Comparison of ENCODE assay signal across 11 mouse cellular contexts in genomic region chr5:139581308-139581868, GRCm38 (mm10). TPM values are rescaled to one million over a fixed set of nuclear protein-coding genes. Genes with fewer than 3 reads are reported as not detected.
DNase-seq lines count a peak whose midpoint lies in the region; ATAC-seq and TF ChIP-seq lines count a peak whose summit lies in the region.
"Had no signal": no experiment of that assay in that cellular context is flagged by ENCODE, and none has a peak within 500 bp of the region (broad histone marks: within the 10 kb centered on the region; RNA-seq: fewer than 3 reads in every experiment).

No protein-coding gene starts in this region.

- no peak overlapping the region for H3K4me3 ChIP-seq in forebrain, postnatal 0 days (ENCODE audit: low read depth, low read length)
- H3K4me3 ChIP-seq in midbrain, embryonic 14.5 days (replicated peaks; ENCODE audit: low read depth, low read length): no peak overlapping the region
- H3K4me3 ChIP-seq in heart, embryonic 12.5 days: no peak overlapping the region
- H3K4me3 ChIP-seq: gastrocnemius, adult 2 months had no signal

- H3K27ac ChIP-seq in forebrain, postnatal 0 days (ENCODE audit: low read depth, low read length): no peak overlapping the region
- H3K27ac ChIP-seq in midbrain, embryonic 14.5 days (replicated peaks; ENCODE audit: low read depth, low read length): peak overlapping the region; percentile 60; the same call in 1 of the 2 replicates
- no peak overlapping the region for H3K27ac ChIP-seq in heart, embryonic 12.5 days (ENCODE audit: poor library complexity, severe bottlenecking)
- H3K27ac ChIP-seq: gastrocnemius, adult 2 months had no signal

- H3K27me3 ChIP-seq in Patski: peaks cover 36% of the 10 kb centered on the region
- H3K27me3 ChIP-seq in forebrain, postnatal 0 days (ENCODE audit: insufficient read depth, low read length): peaks cover 50% of the 10 kb centered on the region
- peaks cover 28% of the 10 kb centered on the region; the same call in 1 of the 2 replicates for H3K27me3 ChIP-seq in midbrain, embryonic 14.5 days (ENCODE audit: control insufficient read depth, insufficient read depth, low read length)
- H3K27me3 ChIP-seq in heart, embryonic 12.5 days (replicated peaks): peaks cover 84% of the 10 kb centered on the region

- no peaks in the 10 kb centered on the region for H3K36me3 ChIP-seq in forebrain, postnatal 0 days (ENCODE audit: insufficient read depth)
- no peaks in the 10 kb centered on the region for H3K36me3 ChIP-seq in midbrain, embryonic 14.5 days (ENCODE audit: control insufficient read depth, insufficient read depth, low read length)
- H3K36me3 ChIP-seq in heart, embryonic 12.5 days: no peaks in the 10 kb centered on the region

- CTCF ChIA-PET in Patski (lab: Charles Lee): no interaction called here

- H3K9me3 ChIP-seq in forebrain, postnatal 0 days (ENCODE audit: low read length): no peaks in the 10 kb centered on the region
- 0 out of 2 replicates have a peak, but pooled peaks cover 4% of the 10 kb centered on the region for H3K9me3 ChIP-seq in midbrain, embryonic 14.5 days (ENCODE audit: control insufficient read depth, low read length)
- peaks cover 12% of the 10 kb centered on the region for H3K9me3 ChIP-seq in heart, embryonic 12.5 days (replicated peaks)

- H3K4me2 ChIP-seq in forebrain, postnatal 0 days (ENCODE audit: low read depth): no peak overlapping the region
- peak overlapping the region; percentile 8; the same call in 1 of the 2 replicates for H3K4me2 ChIP-seq in midbrain, embryonic 14.5 days (ENCODE audit: low read length)
- no peak overlapping the region for H3K4me2 ChIP-seq in heart, embryonic 12.5 days

- peak; percentile 27 for ATAC-seq in Patski
- ATAC-seq in forebrain, postnatal 0 days: peak; percentile 69
- peak; percentile 57; the same call in 1 of the 2 replicates for ATAC-seq in midbrain, embryonic 14.5 days (ENCODE audit: low FRiP score, low TSS enrichment)
- no peak for ATAC-seq in CD4-positive, CD25-positive, alpha-beta regulatory T cell, adult 4 months
- no peak for ATAC-seq in heart, embryonic 12.5 days (ENCODE audit: insufficient number of reproducible peaks, low FRiP score)
- ATAC-seq: liver, postnatal 0 days had no signal

- POLR2A ChIA-PET in Patski (lab: Charles Lee): no interaction called here

- no peak overlapping the region for H3K9ac ChIP-seq in forebrain, postnatal 0 days
- H3K9ac ChIP-seq in midbrain, embryonic 14.5 days (replicated peaks; ENCODE audit: low read length): peak overlapping the region; percentile 21; the same call in 1 of the 2 replicates
- no peak overlapping the region for H3K9ac ChIP-seq in heart, embryonic 12.5 days
- H3K9ac ChIP-seq: liver, postnatal 0 days had no signal

- DNase-seq in Muller cell, postnatal 12 days (ENCODE audit: inconsistent ontology term): peak; percentile 43
- no peak for DNase-seq in Patski (ENCODE audit: low read depth, low spot score)
- DNase-seq in forebrain, postnatal 0 days: peak; percentile 39
- DNase-seq in midbrain, embryonic 14.5 days: peak; percentile 70
- no peak for DNase-seq in layer of hippocampus, postnatal 14 days (ENCODE audit: low spot score in 2 of 2)
- DNase-seq: gastrocnemius, adult 2 months; liver, postnatal 0 days; thymus, postnatal 14 days had no signal

- TF ChIP-seq CTCF in Patski (IDR thresholded peaks at IDR 0.05): no peak
- TF ChIP-seq CTCF in forebrain, postnatal 0 days (IDR thresholded peaks at IDR 0.05; ENCODE audit: low read depth): no peak

- in situ Hi-C loops in Patski (cut with MboI; ENCODE audit: low pct_unique_long_range_greater_than_20kb): no loop called here

- 2% methylated on average over 10 of the region's 10 CpGs for WGBS in forebrain, postnatal 0 days
- whole genome bisulfite sequencing in midbrain, embryonic 14.5 days: 3% methylated on average over 10 of the region's 10 CpGs
- 5% methylated on average over 10 of the region's 10 CpGs for WGBS in heart, embryonic 12.5 days

- no peaks in the 10 kb centered on the region for H3K4me1 ChIP-seq in forebrain, postnatal 0 days (ENCODE audit: insufficient read depth)
- peaks cover 33% of the 10 kb centered on the region for H3K4me1 ChIP-seq in midbrain, embryonic 14.5 days (ENCODE audit: control insufficient read depth, insufficient read depth, low read length)
- H3K4me1 ChIP-seq in heart, embryonic 12.5 days (replicated peaks): peaks cover 5% of the 10 kb centered on the region

RNA-seq across cellular contexts. Expression of gene Uncx, which starts 38.1 kb away (rescaled TPM):
- polyA plus RNA-seq in Patski (2021): not detected
- 3.4 and 5.8 TPM in 2 replicates for total RNA-seq in forebrain, postnatal 0 days (2014; rRNA removed)
- polyA plus RNA-seq in forebrain, postnatal 0 days (2015; fragmentation: Nextera tagmentation; extraction: Ambion mirVana): 0.93 and 2.8 TPM in 2 replicates
- 39.6 and 44.0 TPM in 2 replicates for polyA plus RNA-seq in midbrain, embryonic 14.5 days (2014; fragmentation: Nextera tagmentation; extraction: Ambion mirVana)
- under 1 TPM in 1 of 2 experiments, not detected in 1; 0.19 TPM for total RNA-seq in layer of hippocampus, postnatal 14 days (2021)
- polyA plus RNA-seq in CD4-positive, CD25-positive, alpha-beta regulatory T cell, adult 4 months (2017; shearing (Covaris generic)): not detected
- polyA plus RNA-seq in heart, embryonic 12.5 days (2016; fragmentation: Nextera tagmentation; extraction: Ambion mirVana): 0.09 TPM in 1 of 2 replicates, not detected in the other
- total RNA-seq: gastrocnemius, adult 2 months had no signal
- polyA plus RNA-seq: heart, embryonic 14.5 days; liver, postnatal 0 days had no signal

Comparison
In these comparisons a context has a peak if more than half of its experiments do, and no peak if none do; other contexts are left out.
1. DNase-seq: peak in Muller cell, postnatal 12 days (single experiment), forebrain, postnatal 0 days (single experiment) and midbrain, embryonic 14.5 days (single experiment); none in Patski (single experiment) and layer of hippocampus, postnatal 14 days (0 of 2).
2. ATAC-seq: peak in Patski (single experiment), forebrain, postnatal 0 days (single experiment) and midbrain, embryonic 14.5 days (single experiment); none in CD4-positive, CD25-positive, alpha-beta regulatory T cell, adult 4 months (single experiment) and heart, embryonic 12.5 days (single experiment).
3. RNA of gene Uncx, which starts 38.1 kb away (polyA plus RNA-seq): 39.6 to 44.0 TPM in midbrain, embryonic 14.5 days; 0.93 to 2.8 TPM in forebrain, postnatal 0 days, 0.09 TPM in heart, embryonic 12.5 days, not detected in Patski (single experiment) and not detected in CD4-positive, CD25-positive, alpha-beta regulatory T cell, adult 4 months; every median in the first group is over 10 times any median in the second.